Mouse (Mus musculus) liver (tissue): ENCODE measurements at regions not wholly inside any gene's neighbourhood (a gene's known extent, or its start where the extent isn't known, plus 50 kb on each side); places are given as distances from the start of the nearest gene placed in this dataset.

ENCODE experiments used
- DNase-seq: peaks from one replicate; pipeline ENCODE4 v3.0.0-alpha.2; 2020; ENCODE audit warnings: mixed read lengths

DNA sequence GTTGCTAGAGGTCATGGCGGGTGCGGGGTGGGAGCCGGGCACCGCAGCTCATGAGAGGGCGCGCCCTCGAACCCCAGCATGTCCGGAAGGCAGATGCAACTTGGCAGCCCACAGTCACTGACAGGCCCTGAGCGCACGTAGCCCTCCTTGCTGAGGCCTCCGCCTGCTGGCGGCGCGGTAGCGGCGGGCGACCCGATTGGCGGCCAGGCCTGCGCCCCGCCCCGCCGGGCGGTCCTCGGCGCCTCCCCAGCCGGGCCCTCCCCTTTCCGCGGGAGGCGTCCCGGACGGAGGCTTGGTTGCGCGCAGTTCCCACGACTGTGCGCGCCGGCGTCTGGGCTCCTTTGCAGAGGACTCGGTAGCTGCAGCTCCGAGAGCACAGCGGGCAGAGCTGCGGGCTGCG, 301.9 kb downstream of the Hpcal1 start:
- DNase-seq: peak; percentile 54

- peak; percentile 2 for DNase-seq
Measured at GRCm38 (mm10) chr12:17993368-17993767, 302.7 kb downstream of the Hpcal1 start.
